Mouse (Mus musculus): ENCODE measurements around the gene Mill2. TPM values are rescaled to one million over a fixed set of nuclear protein-coding genes. Genes with fewer than 3 reads are reported as not detected.

Mill2 gene
- polyA plus RNA-seq, 1 experiment from 2014 or later, result 1.1 TPM

- DNase-seq (ENCODE audit: low spot score) (no peak), ATAC-seq (replicated peaks; ENCODE audit: low FRiP score, low TSS enrichment, low read depth) (no peak)
- Histone ChIP-seq H3K36me3 (ENCODE audit: control insufficient read depth, insufficient read depth, low read length) (no peaks in the 10 kb centered on the region), H3K9ac (ENCODE audit: low read length) (no peak overlapping the region), H3K9me3 (ENCODE audit: control insufficient read depth, low read length) (no peaks in the 10 kb centered on the region), H3K4me1 (replicated peaks; ENCODE audit: control insufficient read depth, insufficient read depth, low read length) (no peaks in the 10 kb centered on the region), H3K27ac (ENCODE audit: low read depth) (no peak overlapping the region), H3K4me3 (ENCODE audit: low read depth, low read length) (no peak overlapping the region), H3K4me2 (ENCODE audit: low read length) (no peak overlapping the region), H3K27me3 (replicated peaks; ENCODE audit: control insufficient read depth, insufficient read depth, low read length) (no peaks in the 10 kb centered on the region)
- WGBS, result 84% methylated on average over 7 of the region's 7 CpGs
These were observed 10.2 kb upstream of the Mill2 start for GRCm38 (mm10) chr7:18829545-18829944.

DNA sequence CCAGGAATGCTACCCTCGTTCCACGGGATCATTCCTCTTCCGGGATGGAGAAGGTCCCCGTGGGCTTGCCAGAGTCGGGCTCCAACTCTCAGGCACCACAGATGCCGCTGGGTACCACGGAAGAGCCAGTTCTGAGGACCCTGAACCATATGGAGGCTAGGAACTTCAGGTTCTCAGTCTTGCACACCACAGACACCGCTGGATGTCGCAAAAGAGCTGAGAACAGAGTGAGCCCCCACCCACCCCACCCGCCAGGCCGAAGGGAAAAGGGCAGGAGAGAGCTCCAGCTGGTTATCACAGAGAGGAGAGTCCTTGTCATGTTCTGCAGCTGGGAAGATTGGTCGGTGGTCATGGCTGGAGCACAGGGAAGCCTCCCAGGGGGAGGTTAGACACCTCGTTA lies 7.5 kb upstream of the Mill2 start:
- WGBS, result 44% methylated on average over 13 of the region's 13 CpGs
- Histone ChIP-seq H3K27me3 (replicated peaks; ENCODE audit: control insufficient read depth, insufficient read depth, low read length) (no peaks in the 10 kb centered on the region), H3K9ac (ENCODE audit: low read length) (no peak overlapping the region), H3K27ac (ENCODE audit: low read depth) (no peak overlapping the region), H3K36me3 (ENCODE audit: control insufficient read depth, insufficient read depth, low read length) (no peaks in the 10 kb centered on the region), H3K4me3 (ENCODE audit: low read depth, low read length) (no peak overlapping the region), H3K4me2 (ENCODE audit: low read length) (no peak overlapping the region), H3K4me1 (replicated peaks; ENCODE audit: control insufficient read depth, insufficient read depth, low read length) (no peaks in the 10 kb centered on the region), H3K9me3 (ENCODE audit: control insufficient read depth, low read length) (no peaks in the 10 kb centered on the region)
- no peak for DNase-seq (ENCODE audit: low spot score)
- no peak for ATAC-seq (replicated peaks; ENCODE audit: low FRiP score, low TSS enrichment, low read depth)

- H3K36me3 ChIP-seq (ENCODE audit: control insufficient read depth, insufficient read depth, low read length), result no peaks in the 10 kb centered on the region
- DNase-seq (ENCODE audit: low spot score), result peak; percentile 77
- peak overlapping the region; percentile 93 for H3K27ac ChIP-seq (ENCODE audit: low read depth)
- H3K27me3 ChIP-seq (replicated peaks; ENCODE audit: control insufficient read depth, insufficient read depth, low read length), result no peaks in the 10 kb centered on the region
- peaks cover 10% of the 10 kb centered on the region; the same call in 1 of the 2 replicates for H3K4me1 ChIP-seq (replicated peaks; ENCODE audit: control insufficient read depth, insufficient read depth, low read length)
- H3K4me3 ChIP-seq (ENCODE audit: low read depth, low read length), result peak overlapping the region; percentile 41
- peak overlapping the region; percentile 70 for H3K4me2 ChIP-seq (ENCODE audit: low read length)
- peak overlapping the region; percentile 65 for H3K9ac ChIP-seq (ENCODE audit: low read length)
- 2% methylated on average over 14 of the region's 17 CpGs for WGBS
- no peaks in the 10 kb centered on the region for H3K9me3 ChIP-seq (ENCODE audit: control insufficient read depth, low read length)
- peak; percentile 87 for ATAC-seq (replicated peaks; ENCODE audit: low FRiP score, low TSS enrichment, low read depth)
These were observed 814 bp downstream of the Mill2 start for GRCm38 (mm10) chr7:18840386-18841173.

- Histone ChIP-seq H3K9me3 (ENCODE audit: control insufficient read depth, low read length) (no peaks in the 10 kb centered on the region), H3K4me2 (ENCODE audit: low read length) (peak overlapping the region; percentile 49), H3K36me3 (ENCODE audit: control insufficient read depth, insufficient read depth, low read length) (no peaks in the 10 kb centered on the region), H3K9ac (ENCODE audit: low read length) (no peak overlapping the region), H3K27ac (ENCODE audit: low read depth) (peak overlapping the region; percentile 73; the same call in 1 of the 2 replicates), H3K27me3 (replicated peaks; ENCODE audit: control insufficient read depth, insufficient read depth, low read length) (no peaks in the 10 kb centered on the region), H3K4me3 (ENCODE audit: low read depth, low read length) (peak overlapping the region; percentile 25), H3K4me1 (replicated peaks; ENCODE audit: control insufficient read depth, insufficient read depth, low read length) (peaks cover 10% of the 10 kb centered on the region; the same call in 1 of the 2 replicates)
- ATAC-seq (replicated peaks; ENCODE audit: low FRiP score, low TSS enrichment, low read depth) (no peak), DNase-seq (ENCODE audit: low spot score) (no peak)
- whole genome bisulfite sequencing, result 94% methylated on average over 1 of the region's 1 CpGs
These were observed 1.4 kb downstream of the Mill2 start for GRCm38 (mm10) chr7:18841174-18841567.

- H3K9ac ChIP-seq (ENCODE audit: low read length), result no peak overlapping the region
- no peaks in the 10 kb centered on the region for H3K36me3 ChIP-seq (ENCODE audit: control insufficient read depth, insufficient read depth, low read length)
- ATAC-seq (replicated peaks; ENCODE audit: low FRiP score, low TSS enrichment, low read depth) (no peak), DNase-seq (ENCODE audit: low spot score) (no peak)
- H3K4me3 ChIP-seq (ENCODE audit: low read depth, low read length), result no peak overlapping the region
- peaks cover 16% of the 10 kb centered on the region; the same call in 1 of the 2 replicates for H3K4me1 ChIP-seq (replicated peaks; ENCODE audit: control insufficient read depth, insufficient read depth, low read length)
- H3K27ac ChIP-seq (ENCODE audit: low read depth), result no peak overlapping the region
- H3K27me3 ChIP-seq (replicated peaks; ENCODE audit: control insufficient read depth, insufficient read depth, low read length), result no peaks in the 10 kb centered on the region
- WGBS, result 27% methylated on average over 5 of the region's 5 CpGs
- H3K9me3 ChIP-seq (ENCODE audit: control insufficient read depth, low read length), result no peaks in the 10 kb centered on the region
- H3K4me2 ChIP-seq (ENCODE audit: low read length), result no peak overlapping the region
These were observed 5.0 kb downstream of the Mill2 start for GRCm38 (mm10) chr7:18844811-18845210.

- 79% methylated on average over 1 of the region's 1 CpGs for WGBS
- H3K9me3 ChIP-seq (ENCODE audit: control insufficient read depth, low read length), result no peaks in the 10 kb centered on the region
- H3K27ac ChIP-seq (ENCODE audit: low read depth), result no peak overlapping the region
- no peak overlapping the region for H3K4me3 ChIP-seq (ENCODE audit: low read depth, low read length)
- no peak overlapping the region for H3K4me2 ChIP-seq (ENCODE audit: low read length)
- no peak for DNase-seq (ENCODE audit: low spot score)
- H3K36me3 ChIP-seq (ENCODE audit: control insufficient read depth, insufficient read depth, low read length), result no peaks in the 10 kb centered on the region
- H3K27me3 ChIP-seq (replicated peaks; ENCODE audit: control insufficient read depth, insufficient read depth, low read length), result no peaks in the 10 kb centered on the region
- no peak; the same call in 1 of the 2 replicates for ATAC-seq (replicated peaks; ENCODE audit: low FRiP score, low TSS enrichment, low read depth)
- no peak overlapping the region for H3K9ac ChIP-seq (ENCODE audit: low read length)
- H3K4me1 ChIP-seq (replicated peaks; ENCODE audit: control insufficient read depth, insufficient read depth, low read length), result 0 out of 2 replicates have a peak, but pooled peaks cover 6% of the 10 kb centered on the region
These were observed 8.6 kb downstream of the Mill2 start for GRCm38 (mm10) chr7:18848395-18848794.

GRCm38 (mm10) chr7:18858310-18858916 lies 18.6 kb downstream of the Mill2 start:
- H3K4me1 ChIP-seq (replicated peaks; ENCODE audit: control insufficient read depth, insufficient read depth, low read length), result peaks cover 9% of the 10 kb centered on the region
- no peaks in the 10 kb centered on the region for H3K27me3 ChIP-seq (replicated peaks; ENCODE audit: control insufficient read depth, insufficient read depth, low read length)
- ATAC-seq (replicated peaks; ENCODE audit: low FRiP score, low TSS enrichment, low read depth), result peak; percentile 50; the same call in 1 of the 2 replicates
- H3K9ac ChIP-seq (ENCODE audit: low read length), result no peak overlapping the region
- H3K36me3 ChIP-seq (ENCODE audit: control insufficient read depth, insufficient read depth, low read length), result no peaks in the 10 kb centered on the region
- no peak overlapping the region for H3K4me2 ChIP-seq (ENCODE audit: low read length)
- WGBS, result 76% methylated on average over 5 of the region's 5 CpGs
- H3K27ac ChIP-seq (ENCODE audit: low read depth), result peak overlapping the region; percentile 64; the same call in 1 of the 2 replicates
- H3K4me3 ChIP-seq (ENCODE audit: low read depth, low read length), result no peak overlapping the region
- DNase-seq (ENCODE audit: low spot score), result no peak
- H3K9me3 ChIP-seq (ENCODE audit: control insufficient read depth, low read length), result no peaks in the 10 kb centered on the region

- H3K4me1 ChIP-seq (replicated peaks; ENCODE audit: control insufficient read depth, insufficient read depth, low read length), result peaks cover 9% of the 10 kb centered on the region
- 82% methylated on average over 6 of the region's 6 CpGs for WGBS
- H3K27me3 ChIP-seq (replicated peaks; ENCODE audit: control insufficient read depth, insufficient read depth, low read length), result no peaks in the 10 kb centered on the region
- H3K9ac ChIP-seq (ENCODE audit: low read length), result no peak overlapping the region
- H3K9me3 ChIP-seq (ENCODE audit: control insufficient read depth, low read length), result no peaks in the 10 kb centered on the region
- no peak overlapping the region for H3K27ac ChIP-seq (ENCODE audit: low read depth)
- no peak overlapping the region for H3K4me2 ChIP-seq (ENCODE audit: low read length)
- no peaks in the 10 kb centered on the region for H3K36me3 ChIP-seq (ENCODE audit: control insufficient read depth, insufficient read depth, low read length)
- DNase-seq (ENCODE audit: low spot score), result no peak
- no peak overlapping the region for H3K4me3 ChIP-seq (ENCODE audit: low read depth, low read length)
- no peak for ATAC-seq (replicated peaks; ENCODE audit: low FRiP score, low TSS enrichment, low read depth)
These were observed 23.0 kb downstream of the Mill2 start for GRCm38 (mm10) chr7:18862801-18863200.
